Mouse (Mus musculus) MEL (cell line): ENCODE data around the gene Helz. TPM values are rescaled to one million over a fixed set of nuclear protein-coding genes. Genes with fewer than 3 reads are reported as not detected.

Experiments
- BHLHE40 ChIP-seq: IDR thresholded peaks from 2 replicates; pipeline ENCODE4 v1.6.1; 2012; ENCODE audit warnings: low read depth, mild to moderate bottlenecking, inconsistent platforms, low read length, improper control_type of control experiment, borderline replicate concordance
- CHD1 ChIP-seq: IDR thresholded peaks from 2 replicates; pipeline ENCODE4 v1.6.1; 2012; ENCODE audit warnings: low read depth, mild to moderate bottlenecking, inconsistent platforms, low read length, improper control_type of control experiment
- E2F4 ChIP-seq: IDR thresholded peaks from 2 replicates; pipeline ENCODE4 v1.6.1; 2011; ENCODE audit warnings: low read depth, low read length, improper control_type of control experiment, borderline replicate concordance
- ELF1 ChIP-seq: IDR thresholded peaks from 2 replicates; pipeline ENCODE4 v1.6.1; 2014; ENCODE audit warnings: low read depth, mild to moderate bottlenecking, inconsistent platforms, low read length, improper control_type of control experiment, moderate library complexity
- EP300 ChIP-seq, 2 experiments: IDR thresholded peaks; 2 replicates each; pipeline ENCODE4 v1.6.1; 2011; ENCODE audit warnings: improper control_type of control experiment in 2 of 2, low read length in 2 of 2, low read depth in 1 of 2, mild to moderate bottlenecking in 1 of 2
- ETS1 ChIP-seq: IDR thresholded peaks from 2 replicates; pipeline ENCODE4 v1.6.1; 2012; ENCODE audit warnings: low read depth, mild to moderate bottlenecking, inconsistent platforms, low read length, improper control_type of control experiment, moderate library complexity
- HCFC1 ChIP-seq: IDR thresholded peaks from 2 replicates; pipeline ENCODE4 v1.6.1; 2012; ENCODE audit warnings: low read depth, mild to moderate bottlenecking, inconsistent platforms, low read length, improper control_type of control experiment, moderate library complexity
- KAT2A ChIP-seq: conservative IDR thresholded peaks from 2 replicates; pipeline ENCODE4 v1.6.1; 2012; ENCODE audit warnings: low read depth, low read length, improper control_type of control experiment, inconsistent platforms
- MAFK ChIP-seq: IDR thresholded peaks from 2 replicates; pipeline ENCODE4 v1.6.1; 2011; ENCODE audit warnings: low read depth, mild to moderate bottlenecking, low read length, improper control_type of control experiment, borderline replicate concordance
- MAX ChIP-seq: IDR thresholded peaks from 2 replicates; pipeline ENCODE4 v1.6.1; 2011; ENCODE audit warnings: low read length, improper control_type of control experiment
- MYB ChIP-seq: IDR thresholded peaks from 2 replicates; pipeline ENCODE4 v1.6.1; 2011; ENCODE audit warnings: mild to moderate bottlenecking, low read depth, low read length, improper control_type of control experiment
- MYC ChIP-seq: IDR thresholded peaks from 2 replicates; pipeline ENCODE4 v1.6.1; 2011; ENCODE audit warnings: low read depth, mild to moderate bottlenecking, low read length, improper control_type of control experiment, moderate library complexity
- NELFE ChIP-seq: IDR thresholded peaks from 2 replicates; pipeline ENCODE4 v1.6.1; 2011; ENCODE audit warnings: low read depth, low read length, improper control_type of control experiment
- NRF1 ChIP-seq: IDR thresholded peaks from 2 replicates; pipeline ENCODE4 v1.6.1; 2014; ENCODE audit warnings: low read depth, mild to moderate bottlenecking, inconsistent platforms, low read length, improper control_type of control experiment, moderate library complexity; ENCODE audit not compliant: poor library complexity, insufficient read depth, severe bottlenecking
- POLR2A ChIP-seq, 2 experiments: IDR thresholded peaks; 2 replicates each; pipeline ENCODE4 v1.6.1; 2011 to 2012; ENCODE audit warnings: low read length in 2 of 2, mild to moderate bottlenecking in 2 of 2, control low read depth in 1 of 2, improper control_type of control experiment in 1 of 2, low read depth in 1 of 2, moderate library complexity in 1 of 2; ENCODE audit not compliant: control insufficient read depth in 1 of 2, insufficient read depth in 1 of 2, poor library complexity in 1 of 2
- POLR2AphosphoS2 ChIP-seq: IDR thresholded peaks from 2 replicates; pipeline ENCODE4 v1.6.1; 2011; ENCODE audit warnings: low read length, improper control_type of control experiment
- RAD21 ChIP-seq: IDR thresholded peaks from 2 replicates; pipeline ENCODE4 v1.6.1; 2011; ENCODE audit warnings: mild to moderate bottlenecking, low read depth, low read length, improper control_type of control experiment
- SIN3A ChIP-seq: IDR thresholded peaks from 2 replicates; pipeline ENCODE4 v1.6.1; 2012; ENCODE audit warnings: low read length, improper control_type of control experiment, inconsistent platforms
- SMC3 ChIP-seq: IDR thresholded peaks from 2 replicates; pipeline ENCODE4 v1.6.1; 2011; ENCODE audit warnings: low read depth, low read length, improper control_type of control experiment
- TAL1 ChIP-seq: IDR thresholded peaks from 2 replicates; pipeline ENCODE4 v1.6.1; 2012; ENCODE audit warnings: mild to moderate bottlenecking, inconsistent platforms, low read length, moderate library complexity, mixed read lengths
- TBP ChIP-seq: IDR thresholded peaks from 2 replicates; pipeline ENCODE4 v1.8.0; 2011; ENCODE audit warnings: low read depth, low read length, improper control_type of control experiment
- UBTF ChIP-seq: IDR thresholded peaks from 2 replicates; pipeline ENCODE4 v1.6.1; 2012; ENCODE audit warnings: low read depth, mild to moderate bottlenecking, inconsistent platforms, low read length, improper control_type of control experiment, moderate library complexity, borderline replicate concordance; ENCODE audit not compliant: insufficient read depth
- ZKSCAN1 ChIP-seq: IDR thresholded peaks from 2 replicates; pipeline ENCODE4 v1.6.1; 2012; ENCODE audit warnings: low read depth, mild to moderate bottlenecking, inconsistent platforms, low read length, improper control_type of control experiment, moderate library complexity
- ZMIZ1 ChIP-seq: IDR thresholded peaks from 2 replicates; pipeline ENCODE4 v1.6.1; 2012; ENCODE audit warnings: low read depth, mild to moderate bottlenecking, inconsistent platforms, low read length, improper control_type of control experiment, moderate library complexity
- ZNF384 ChIP-seq: IDR thresholded peaks from 2 replicates; pipeline ENCODE4 v1.6.1; 2012; ENCODE audit warnings: low read depth, mild to moderate bottlenecking, inconsistent platforms, low read length, improper control_type of control experiment
- polyA plus RNA-seq, 2 experiments: library from polyadenylated mRNA; stranded (reverse) in 1 of 2; unstranded in 1 of 2; fragments of >175 nt in 1 of 2; fragments of >200 nt in 1 of 2; gene quantifications; 2 replicates each; pipeline versions ENCODE4 v1.2.1 to v1.2.4; 2012; ENCODE audit warnings: low replicate concordance in 2 of 2, low read depth in 1 of 2; ENCODE audit not compliant: insufficient read length in 2 of 2, insufficient read depth in 1 of 2, missing spikeins in 1 of 2
- total RNA-seq: library from RNA; depleted of rRNA; stranded (reverse); fragments of 300-350 nt; gene quantifications from 2 replicates; pipeline ENCODE4 v1.2.3, GENCODE M21; 2012

Gene Helz
- total and polyA plus RNA-seq, 3 experiments = 15.1 to 41.0 (median 39.9) TPM

DNA sequence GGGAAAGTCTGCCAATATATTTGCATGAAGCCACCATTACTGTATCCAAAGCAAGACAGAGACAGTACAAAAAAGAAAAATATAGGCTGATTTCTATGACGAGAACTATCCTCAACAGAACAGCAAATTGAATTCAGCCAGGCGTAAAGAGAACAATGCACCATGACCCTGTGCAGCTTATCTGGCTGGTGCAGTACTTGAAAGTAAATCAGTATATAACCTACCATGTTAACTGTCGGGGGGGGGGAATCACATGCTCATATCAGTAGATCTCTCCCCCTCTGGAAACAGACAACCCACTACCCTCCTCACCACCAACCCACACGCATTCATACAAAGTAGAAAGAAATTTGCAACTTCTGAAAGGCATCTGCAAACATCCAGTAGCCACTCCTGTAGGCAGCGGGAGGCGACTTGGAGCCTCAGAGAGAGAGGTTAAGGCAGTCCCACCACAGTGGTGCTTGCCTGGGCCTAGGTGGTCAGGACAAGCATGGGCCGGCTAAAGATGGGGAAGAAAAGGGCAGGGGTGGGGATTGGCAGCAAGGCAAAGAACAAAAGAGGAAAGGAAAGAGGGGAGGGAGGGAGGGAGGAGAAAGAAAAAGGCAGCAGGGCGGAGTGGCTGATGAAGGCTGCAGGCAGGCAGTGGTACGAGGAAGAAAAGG is 135.1 kb downstream of the Helz start (continued):
- TF ChIP-seq MYB (0 out of 2 replicates have a peak, but pooled peaks have one; percentile 48), ETS1 (peak; percentile 71; the same call in 1 of the 2 replicates), TBP (no peak), POLR2A (IDR thresholded peaks at IDR 0.05; ENCODE audit: control insufficient read depth in 1 of 2, insufficient read depth in 1 of 2, low read depth in 1 of 2, low read length in 2 of 2, poor library complexity in 1 of 2) (no peak), EP300 (IDR thresholded peaks at IDR 0.05; ENCODE audit: low read depth in 1 of 2, low read length in 2 of 2) (peak; percentile 82 to 88), NRF1 (no peak), E2F4 (no peak), RAD21 (no peak), HCFC1 (0 out of 2 replicates have a peak, but pooled peaks have one; percentile 28), MYC (0 out of 2 replicates have a peak, but pooled peaks have one; percentile 36), MAFK (no peak), BHLHE40 (peak; percentile 40; the same call in 1 of the 2 replicates), MAX (no peak), SMC3 (no peak), NELFE (no peak), UBTF (no peak), ZKSCAN1 (no peak), ELF1 (no peak), POLR2AphosphoS2 (no peak), ZMIZ1 (no peak), ZNF384 (no peak), CHD1 (no peak), KAT2A (no peak; the same call in 1 of the 2 replicates), TAL1 (peak; percentile 61), SIN3A (peak; percentile 42; the same call in 1 of the 2 replicates)
- TF ChIP-seq, all 39 proteins: peak for 13
